Mouse (Mus musculus) intestine, embryonic 16.5 days (tissue): ENCODE results near the gene Acin1. TPM values are rescaled to one million over a fixed set of nuclear protein-coding genes. Genes with fewer than 3 reads are reported as not detected.
"Not testable (repeated sequence)": the region's sequence is repeated elsewhere in the genome, so short reads cannot be mapped to it uniquely, and the experiment has no call there.

Experiments
- ATAC-seq: fragments of 200-750 bp; cut with Nextera tagmentation; 2 replicates; pipeline ENCODE4 v1.8.0; 2017; ENCODE audit warnings: moderate TSS enrichment, moderate library complexity
- H3K27ac ChIP-seq: fragments of 300-500 bp; sonication (generic); 2 replicates; pipeline ENCODE4 v1.5.1; 2014; ENCODE audit warnings: mild to moderate bottlenecking, low read length
- H3K27me3 ChIP-seq: fragments of 300-500 bp; sonication (generic); replicated peaks from 2 replicates; pipeline ENCODE4 v1.6.1; 2014; ENCODE audit warnings: low read length, control low read depth, mixed read lengths; ENCODE audit not compliant: control insufficient read depth, insufficient read depth
- H3K36me3 ChIP-seq: fragments of 300-500 bp; sonication (generic); 2 replicates; pipeline ENCODE4 v1.6.1; 2014; ENCODE audit warnings: low read length, control low read depth; ENCODE audit not compliant: control insufficient read depth, insufficient read depth
- H3K4me1 ChIP-seq: fragments of 300-500 bp; sonication (generic); 2 replicates; pipeline ENCODE4 v1.6.1; 2014; ENCODE audit warnings: low read length, control low read depth, mixed read lengths; ENCODE audit not compliant: control insufficient read depth, insufficient read depth
- H3K4me2 ChIP-seq: fragments of 300-500 bp; sonication (generic); 2 replicates; pipeline ENCODE4 v1.6.1; 2014; ENCODE audit warnings: low read depth, low read length, control low read depth
- H3K4me3 ChIP-seq: fragments of 300-500 bp; sonication (generic); 2 replicates; pipeline ENCODE4 v1.5.1; 2014; ENCODE audit warnings: mild to moderate bottlenecking, low read length
- H3K9ac ChIP-seq: fragments of 300-500 bp; sonication (generic); 2 replicates; pipeline ENCODE4 v1.6.1; 2014; ENCODE audit warnings: low read depth, low read length
- H3K9me3 ChIP-seq: fragments of 300-500 bp; sonication (generic); 2 replicates; pipeline ENCODE4 v1.6.1; 2016; ENCODE audit warnings: low read length, control low read depth; ENCODE audit not compliant: control insufficient read depth
- WGBS: fragments of 180-500 bp; shearing (Covaris S2); extraction: QIAGEN DNeasy Blood & Tissue Kit; methylation state at CpG from one replicate; pipeline ENCODE4 v1.1.7; 2014; 5-methylcytosine and 5-hydroxymethylcytosine counted together
- polyA plus RNA-seq: library from polyadenylated mRNA; unstranded; fragments of >200 nt; fragmentation: Nextera tagmentation; extraction: Ambion mirVana; gene quantifications from 2 replicates; pipeline ENCODE4 v1.2.1, GENCODE M21; 2015

Gene Acin1
- polyA plus RNA-seq, 1 experiment from 2014 or later: 82.6 TPM

DNA sequence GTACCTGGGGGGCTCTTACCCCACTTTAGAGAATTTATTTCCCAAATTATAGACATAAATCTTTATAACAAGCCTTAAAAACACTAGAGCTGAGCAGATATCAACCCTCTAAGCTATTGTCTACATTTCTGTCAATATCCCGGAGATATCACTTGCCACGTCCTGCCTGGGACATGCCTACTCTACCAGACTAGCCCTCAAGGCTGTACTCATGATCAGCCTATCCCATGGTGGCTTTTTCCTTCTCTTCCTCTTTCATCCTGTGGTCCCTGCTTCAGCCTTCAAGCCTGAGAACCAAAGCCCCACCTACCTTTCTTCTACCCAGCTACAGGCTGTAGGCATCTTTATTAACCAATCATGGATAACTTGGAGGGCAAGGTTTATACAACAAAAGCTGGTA is 56.9 kb downstream of the Acin1 start:
- H3K27me3 ChIP-seq: no peaks in the 10 kb centered on the region
- 0 out of 2 replicates have a peak, but pooled peaks cover 3% of the 10 kb centered on the region for H3K36me3 ChIP-seq
- no peak overlapping the region for H3K4me2 ChIP-seq
- H3K9me3 ChIP-seq: no peaks in the 10 kb centered on the region
- no peak for ATAC-seq
- no peaks in the 10 kb centered on the region for H3K4me1 ChIP-seq
- H3K4me3 ChIP-seq: no peak overlapping the region
- no peak overlapping the region for H3K9ac ChIP-seq
- 89% methylated on average over 2 of the region's 2 CpGs for WGBS
- H3K27ac ChIP-seq: no peak overlapping the region

DNA sequence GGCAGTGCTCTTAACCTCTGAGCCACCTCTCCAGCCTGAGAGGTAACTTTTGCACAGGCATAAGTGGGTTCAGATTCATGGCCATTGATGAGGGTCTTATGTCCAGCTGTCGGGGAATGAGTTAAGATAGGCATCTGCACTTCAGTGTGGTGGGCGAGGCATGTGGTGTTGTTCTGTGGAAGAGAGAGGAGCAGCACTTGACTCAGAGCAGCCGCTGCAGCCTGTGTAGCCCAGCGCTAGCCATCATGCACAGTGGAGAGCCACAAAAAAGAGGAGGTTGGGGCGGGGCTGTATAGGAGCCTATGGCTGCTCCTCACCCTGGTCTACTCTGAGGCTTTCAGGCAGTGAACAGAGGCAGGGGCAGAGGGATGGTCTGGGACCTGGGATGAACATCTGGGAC is 58.6 kb downstream of the Acin1 start:
- H3K27me3 ChIP-seq: no peaks in the 10 kb centered on the region
- H3K9me3 ChIP-seq: no peaks in the 10 kb centered on the region
- H3K4me3 ChIP-seq: no peak overlapping the region
- no peak for ATAC-seq
- no peak overlapping the region for H3K27ac ChIP-seq
- no peak overlapping the region for H3K4me2 ChIP-seq
- H3K36me3 ChIP-seq: 0 out of 2 replicates have a peak, but pooled peaks cover 3% of the 10 kb centered on the region
- H3K4me1 ChIP-seq: no peaks in the 10 kb centered on the region
- no peak overlapping the region for H3K9ac ChIP-seq
- 60% methylated on average over 5 of the region's 5 CpGs for WGBS

GRCm38 (mm10) chr14:54624976-54625375 is 61.8 kb downstream of the Acin1 start:
- no peaks in the 10 kb centered on the region for H3K9me3 ChIP-seq
- H3K4me3 ChIP-seq: no peak overlapping the region
- no peaks in the 10 kb centered on the region for H3K27me3 ChIP-seq
- H3K4me2 ChIP-seq: no peak overlapping the region
- ATAC-seq: no peak
- H3K9ac ChIP-seq: no peak overlapping the region
- no peak overlapping the region for H3K27ac ChIP-seq
- H3K36me3 ChIP-seq: no peaks in the 10 kb centered on the region
- WGBS: 69% methylated on average over 10 of the region's 10 CpGs
- no peaks in the 10 kb centered on the region for H3K4me1 ChIP-seq

- H3K4me1 ChIP-seq: no peaks in the 10 kb centered on the region
- no peak overlapping the region for H3K4me2 ChIP-seq
- no peak overlapping the region for H3K27ac ChIP-seq
- no peak overlapping the region for H3K4me3 ChIP-seq
- 81% methylated on average over 6 of the region's 6 CpGs for WGBS
- no peaks in the 10 kb centered on the region for H3K27me3 ChIP-seq
- no peak for ATAC-seq
- no peaks in the 10 kb centered on the region for H3K9me3 ChIP-seq
- no peaks in the 10 kb centered on the region for H3K36me3 ChIP-seq
- no peak overlapping the region for H3K9ac ChIP-seq
Measured at GRCm38 (mm10) chr14:54623334-54623733, 63.4 kb downstream of the Acin1 start.

- ATAC-seq: no peak
- H3K36me3 ChIP-seq: no peaks in the 10 kb centered on the region
- H3K9ac ChIP-seq: no peak within 1 kb of the TSS
- H3K9me3 ChIP-seq: no peaks in the 10 kb centered on the region
- H3K4me3 ChIP-seq: no peak within 1 kb of the TSS
- peaks cover 5% of the 10 kb centered on the region; the same call in 1 of the 2 replicates for H3K4me1 ChIP-seq
- no peak within 1 kb of the TSS for H3K27ac ChIP-seq
- H3K4me2 ChIP-seq: no peak within 1 kb of the TSS
- WGBS: 97% methylated on average over 1 of the region's 1 CpGs
- H3K27me3 ChIP-seq: no peaks in the 10 kb centered on the region
Measured at GRCm38 (mm10) chr14:54621133-54621532, 65.6 kb downstream of the Acin1 start, which contains the start of gene Psmb11. Gene Psmb11, plus strand, starts transcription at chr14:54621433.

DNA sequence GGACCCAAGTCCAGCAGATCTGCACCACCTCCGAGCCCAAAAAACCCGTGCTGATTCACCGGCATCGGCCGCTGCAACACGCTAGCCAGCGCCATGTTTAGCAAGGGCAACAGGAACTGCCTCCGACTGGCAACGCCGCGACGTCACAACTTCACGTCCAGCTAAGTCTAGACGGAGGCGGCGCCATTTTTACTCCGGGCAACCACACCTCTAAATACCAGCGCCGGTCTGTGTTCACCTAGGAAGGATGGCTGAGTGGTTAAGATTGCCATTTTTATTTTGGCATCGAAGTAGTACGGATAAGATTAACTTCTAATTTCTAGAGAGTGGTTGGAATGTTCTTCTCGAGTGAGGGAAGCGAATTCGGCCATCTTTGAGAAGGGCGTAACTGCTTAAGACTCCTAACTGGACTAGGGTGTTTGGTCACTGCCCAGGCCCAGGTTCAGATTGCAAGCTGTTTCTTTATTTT is 68.8 kb downstream of the Acin1 start, which contains the start of gene Psmb5:
Gene Psmb5 (minus strand): TSS at position 126 of the 469 bp plus-strand sequence.
- peak within 1 kb of the TSS; percentile 80 for H3K4me2 ChIP-seq
- no peaks in the 10 kb centered on the region for H3K27me3 ChIP-seq
- ATAC-seq: peak; percentile 92
- H3K36me3 ChIP-seq: peaks cover 5% of the 10 kb centered on the region; the same call in 1 of the 2 replicates
- peak within 1 kb of the TSS; percentile 76 for H3K27ac ChIP-seq
- peaks cover 5% of the 10 kb centered on the region; the same call in 1 of the 2 replicates for H3K4me1 ChIP-seq
- WGBS: under 1% methylated on average over 25 of the region's 25 CpGs
- H3K9me3 ChIP-seq: no peaks in the 10 kb centered on the region
- H3K4me3 ChIP-seq: peak within 1 kb of the TSS; percentile 91
- H3K9ac ChIP-seq: peak within 1 kb of the TSS; percentile 93

DNA sequence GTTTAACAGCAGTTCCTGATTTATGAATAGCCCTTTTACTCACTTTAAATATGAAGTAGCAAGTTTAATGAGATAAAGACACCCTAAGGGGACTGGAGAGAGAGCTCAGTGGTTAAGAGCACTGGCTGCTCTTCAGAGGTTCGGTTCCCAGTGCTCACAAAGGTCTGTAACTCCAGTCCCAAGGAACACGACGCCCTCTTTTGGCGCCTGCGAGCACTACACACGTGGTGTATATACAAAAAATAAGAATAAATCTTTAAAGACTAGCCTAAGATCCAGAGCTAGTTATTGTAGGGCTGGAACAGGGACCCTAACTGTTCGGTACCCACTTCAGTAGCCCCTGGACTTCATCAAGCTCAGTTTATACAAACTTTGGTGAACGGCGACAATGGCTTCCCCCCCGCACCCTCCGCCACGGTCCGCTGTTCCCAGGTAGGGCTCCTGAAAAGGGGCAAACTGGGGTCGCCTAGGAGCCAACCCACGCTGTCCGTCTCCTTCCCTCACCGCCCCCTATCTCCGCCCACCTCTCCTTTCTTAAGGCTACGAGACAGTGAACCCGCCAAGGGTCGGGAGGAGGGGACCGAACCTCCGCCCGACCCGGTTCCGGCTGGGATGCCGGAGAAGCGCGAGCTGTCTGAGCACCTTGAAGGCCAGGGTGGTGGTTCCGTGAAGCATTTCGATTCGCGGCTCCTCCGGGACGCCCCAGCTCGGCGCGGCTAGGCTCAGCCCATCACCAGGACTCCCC is 69.4 kb downstream of the Acin1 start:
- Histone ChIP-seq H3K4me2 (peak overlapping the region; percentile 80), H3K4me3 (peak overlapping the region; percentile 91), H3K9ac (peak overlapping the region; percentile 93), H3K9me3 (no peaks in the 10 kb centered on the region), H3K27me3 (no peaks in the 10 kb centered on the region), H3K4me1 (peaks cover 5% of the 10 kb centered on the region; the same call in 1 of the 2 replicates), H3K27ac (peak overlapping the region; percentile 76), H3K36me3 (peaks cover 5% of the 10 kb centered on the region; the same call in 1 of the 2 replicates)
- ATAC-seq: peak; percentile 60
- WGBS: 2% methylated on average over 38 of the region's 38 CpGs

DNA sequence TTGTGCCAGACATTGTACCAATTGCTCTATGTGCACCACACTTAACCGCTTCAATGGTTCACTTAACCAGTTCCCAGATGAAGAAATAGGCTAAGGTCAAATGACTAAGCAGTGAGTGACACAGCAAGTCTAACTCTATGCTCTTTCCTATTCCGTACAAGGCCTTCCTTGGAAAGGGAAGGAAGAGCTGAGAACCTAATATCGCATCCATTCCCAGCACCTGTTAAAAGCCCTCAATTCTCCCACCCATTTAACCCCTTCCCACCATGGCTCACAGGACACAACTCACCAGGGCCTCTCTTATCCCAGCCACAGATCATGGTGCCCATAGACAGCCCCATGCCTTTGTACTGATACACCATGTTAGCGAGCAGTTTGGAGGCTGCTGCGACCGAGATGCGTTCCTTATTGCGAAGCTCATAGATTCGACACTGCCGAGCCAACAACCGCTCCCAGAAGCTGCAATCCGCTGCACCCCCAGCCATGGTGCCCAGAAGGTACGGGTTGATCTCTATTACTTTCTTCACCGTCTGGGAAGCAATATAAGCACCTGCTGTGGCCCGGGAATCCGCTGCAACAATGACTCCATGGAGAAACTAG is 70.4 kb downstream of the Acin1 start:
- no peak for ATAC-seq
- Histone ChIP-seq H3K4me2 (no peak overlapping the region), H3K9ac (no peak overlapping the region), H3K4me3 (no peak overlapping the region), H3K36me3 (peaks cover 7% of the 10 kb centered on the region; the same call in 1 of the 2 replicates), H3K27me3 (no peaks in the 10 kb centered on the region), H3K9me3 (no peaks in the 10 kb centered on the region), H3K4me1 (peaks cover 5% of the 10 kb centered on the region; the same call in 1 of the 2 replicates), H3K27ac (no peak overlapping the region)
- 92% methylated on average over 16 of the region's 16 CpGs for WGBS

- not testable (repeated sequence) for ATAC-seq, H3K27ac ChIP-seq, H3K4me2 ChIP-seq, H3K4me1 ChIP-seq, H3K27me3 ChIP-seq, H3K9ac ChIP-seq, H3K9me3 ChIP-seq, H3K4me3 ChIP-seq, H3K36me3 ChIP-seq
- 92% methylated on average over 16 of the region's 16 CpGs for WGBS
Measured at GRCm38 (mm10) chr14:54614130-54614529, 72.6 kb downstream of the Acin1 start.
